In genomic region chr6:59053232-59053631, GRCm38 (mm10) we compare ENCODE assay signal across 13 mouse cellular contexts. TPM values are rescaled to one million over a fixed set of nuclear protein-coding genes. Genes with fewer than 3 reads are reported as not detected.
A peak's percentile ranks its signal among the peaks of the same experiment; 100 is the strongest.
DNase-seq lines count a peak whose midpoint lies in the region; TF ChIP-seq lines count a peak whose summit lies in the region.
"Had no signal": no experiment of that assay in that cellular context is flagged by ENCODE, and none has a peak within 500 bp of the region (broad histone marks: within the 10 kb centered on the region; RNA-seq: fewer than 3 reads in every experiment).

No protein-coding gene starts in this region.

- TF ChIP-seq CTCF in layer of hippocampus, adult 2 months (conservative IDR thresholded peaks at IDR 0.05) = no peak

- H3K27ac ChIP-seq in layer of hippocampus, adult 2 months = no peak overlapping the region
- H3K27ac ChIP-seq: hindbrain, embryonic 10.5 days; left cerebral cortex, adult 2 months had no signal

- peak; percentile 71 for DNase-seq in urinary bladder, postnatal 14 days (ENCODE audit: low spot score)
- no peak for DNase-seq in urinary bladder, adult 2 months (ENCODE audit: low spot score)
- peak; percentile 62 to 69 for DNase-seq in kidney, adult 8-10 months
- DNase-seq in kidney, postnatal 4 days = peak; percentile 45 to 63
- DNase-seq in yolk sac, embryonic 10.5 days (ENCODE audit: low spot score) = peak; percentile 78
- no peak for DNase-seq in layer of hippocampus, adult 2 months (ENCODE audit: low spot score in 2 of 2)
- DNase-seq in adrenal gland, postnatal 10 days = no peak
- DNase-seq: cerebellum, adult 2 months; embryo, embryonic 11 days; lung, postnatal 36 days had no signal

- no peak overlapping the region for H3K4me3 ChIP-seq in layer of hippocampus, adult 2 months
- H3K4me3 ChIP-seq: heart, embryonic 12.5 days; hindbrain, embryonic 10.5 days; left cerebral cortex, adult 2 months had no signal

RNA-seq across cellular contexts. Expression of gene Fam13a, which starts 28.9 kb away (rescaled TPM):
- 3.6 and 4.7 TPM in 2 replicates for polyA plus RNA-seq in urinary bladder, adult 2 months (2012; rRNA removed)
- 10 to 100 TPM; 17.5 to 17.9 TPM for total RNA-seq in layer of hippocampus, adult 2 months (2021)
- total RNA-seq in adrenal gland, postnatal 10 days (2021) = 100 to 1,000 TPM; 110 to 111 TPM

Comparison
In these comparisons a context has a peak if more than half of its experiments do, and no peak if none do; other contexts are left out.
1. DNase-seq: peak in urinary bladder, postnatal 14 days (single experiment), kidney, adult 8-10 months (2 of 2), kidney, postnatal 4 days (2 of 2) and yolk sac, embryonic 10.5 days (single experiment); none in urinary bladder, adult 2 months (single experiment), layer of hippocampus, adult 2 months (0 of 2) and adrenal gland, postnatal 10 days (single experiment).
2. RNA of gene Fam13a, which starts 28.9 kb away (total RNA-seq): 110 to 111 TPM in adrenal gland, postnatal 10 days; 17.5 to 17.9 TPM in layer of hippocampus, adult 2 months; every median in the first group is over 4 times any median in the second.